Mouse (Mus musculus) C2C12 (cell line): Measurements from ENCODE around the gene Dand5. TPM values are rescaled to one million over a fixed set of nuclear protein-coding genes. Genes with fewer than 3 reads are reported as not detected.

Experiments
- H3K27me3 ChIP-seq: one replicate; pipeline ENCODE4 v1.6.1; 2011; ENCODE audit not compliant: control insufficient read depth, insufficient read depth, insufficient read length
- H3K36me3 ChIP-seq: one replicate; pipeline ENCODE4 v1.6.1; 2011; ENCODE audit not compliant: control insufficient read depth, insufficient read depth
- H3K4me3 ChIP-seq: one replicate; pipeline ENCODE4 v1.5.1; 2011; ENCODE audit warnings: mild to moderate bottlenecking, control low read depth; ENCODE audit not compliant: poor library complexity, insufficient read depth, severe bottlenecking
- H3K79me2 ChIP-seq: one replicate; pipeline ENCODE4 v1.6.1; 2011; ENCODE audit not compliant: control insufficient read depth, insufficient read depth
- H3K79me3 ChIP-seq: one replicate; pipeline ENCODE4 v1.6.1; 2011; ENCODE audit warnings: low read depth, control low read depth
- H3ac ChIP-seq: one replicate; pipeline ENCODE3; 2011; ENCODE audit warnings: low read depth; ENCODE audit not compliant: control insufficient read depth, insufficient read length
- CEBPB ChIP-seq: IDR thresholded peaks from one replicate; pipeline ENCODE4 v1.6.1; 2011; ENCODE audit warnings: low read depth, mild to moderate bottlenecking, control low read depth, moderate library complexity
- CTCF ChIP-seq: IDR thresholded peaks from one replicate; pipeline ENCODE4 v1.5.1; 2011; ENCODE audit not compliant: control insufficient read depth, insufficient read depth, insufficient read length
- FOSL1 ChIP-seq: IDR thresholded peaks from one replicate; pipeline ENCODE4 v1.8.0; 2011; ENCODE audit warnings: mild to moderate bottlenecking, low read length; ENCODE audit not compliant: poor library complexity, insufficient read depth, severe bottlenecking
- MAX ChIP-seq: IDR thresholded peaks from one replicate; pipeline ENCODE4 v1.6.1; 2011; ENCODE audit warnings: mild to moderate bottlenecking, control low read depth
- MYOD1 ChIP-seq: IDR thresholded peaks from one replicate; pipeline ENCODE4 v1.6.1; 2011; ENCODE audit warnings: low read depth; ENCODE audit not compliant: control insufficient read depth, insufficient read length
- MYOG ChIP-seq: IDR thresholded peaks from one replicate; pipeline ENCODE4 v1.6.1; 2011; ENCODE audit not compliant: control insufficient read depth, insufficient read length; ENCODE audit errors: extremely low read depth
- USF1 ChIP-seq: IDR thresholded peaks from one replicate; pipeline ENCODE4 v1.6.1; 2011; ENCODE audit warnings: low read depth, mild to moderate bottlenecking, control low read depth, moderate library complexity
- microRNA-seq: library from miRNA; unstranded; fragments of <30 nt; microRNA quantifications from one replicate; pipeline ENCODE4, GENCODE M21; 2019; ENCODE audit warnings: borderline microRNAs expressed
- polyA plus RNA-seq: library from polyadenylated mRNA; unstranded; fragments of >200 nt; fragmentation: generic; extraction: Trizol; gene quantifications from one replicate; pipeline ENCODE4 v1.2.1, GENCODE M21; 2012; ENCODE audit warnings: missing spikeins

Gene Dand5
- polyA plus RNA-seq, 1 experiment: 2.4 TPM

GRCm38 (mm10) chr8:84766422-84766821 lies 56.2 kb downstream of the Dand5 start:
- Histone ChIP-seq H3K79me3 (peaks cover 23% of the 10 kb centered on the region), H3K79me2 (peaks cover 90% of the 10 kb centered on the region), H3ac (no peak overlapping the region), H3K4me3 (no peak overlapping the region), H3K36me3 (peaks cover 46% of the 10 kb centered on the region), H3K27me3 (no peaks in the 10 kb centered on the region)
- TF ChIP-seq FOSL1: no peak
- no peak for TF ChIP-seq USF1
- no peak for TF ChIP-seq CTCF
- no peak for TF ChIP-seq CEBPB
- no peak for TF ChIP-seq MYOD1
- TF ChIP-seq MYOG: no peak
- no peak for TF ChIP-seq MAX

- Histone ChIP-seq H3ac (no peak overlapping the region), H3K79me2 (peaks cover 89% of the 10 kb centered on the region), H3K4me3 (no peak overlapping the region), H3K79me3 (peaks cover 21% of the 10 kb centered on the region), H3K36me3 (peaks cover 39% of the 10 kb centered on the region), H3K27me3 (no peaks in the 10 kb centered on the region)
- TF ChIP-seq CTCF (no peak), MAX (no peak), FOSL1 (no peak), MYOD1 (no peak), USF1 (no peak), MYOG (no peak), CEBPB (no peak)
These were observed 57.0 kb downstream of the Dand5 start for GRCm38 (mm10) chr8:84765629-84766028.

Small RNA genes lying within 50 kb of the gene (microRNA-seq; reads per million reads assigned to microRNA genes)
- 1.6 reads per million, percentile 35 among the genes with 10 or more reads in this experiment for gene Mir7069

Other genes with a start within 250 kb of the Dand5 start
- 61.4 TPM for gene Ier2, start 160.0 kb downstream of the Dand5 start, polyA plus RNA-seq
- 117 TPM for gene Trmt1, start 136.5 kb downstream of the Dand5 start, polyA plus RNA-seq
- 81.5 TPM for gene Nacc1, start 135.0 kb downstream of the Dand5 start, polyA plus RNA-seq
- 0.04 TPM for gene Lyl1, start 121.4 kb downstream of the Dand5 start, polyA plus RNA-seq
- 2.9 TPM for gene G430095P16Rik, start 99.8 kb downstream of the Dand5 start, polyA plus RNA-seq
- gene Nfix, start 22.5 kb downstream of the Dand5 start, polyA plus RNA-seq: 50.7 TPM
- 32.5 TPM for gene Gadd45gip1, start 8.7 kb upstream of the Dand5 start, polyA plus RNA-seq
- 68.3 TPM for gene Rad23a, start 17.8 kb upstream of the Dand5 start, polyA plus RNA-seq
- 687 TPM for gene Calr, start 24.1 kb upstream of the Dand5 start, polyA plus RNA-seq
- gene Farsa, start 34.2 kb upstream of the Dand5 start, polyA plus RNA-seq: 104 TPM
- 8.5 TPM for gene Syce2, start 49.3 kb upstream of the Dand5 start, polyA plus RNA-seq
- gene Gcdh, start 71.1 kb upstream of the Dand5 start, polyA plus RNA-seq: 11.4 TPM
- gene Klf1, start 79.1 kb upstream of the Dand5 start, polyA plus RNA-seq: 0.09 TPM
- gene Dnase2a, start 85.7 kb upstream of the Dand5 start, polyA plus RNA-seq: 9.0 TPM
- not detected for gene Mast1, start 114.5 kb upstream of the Dand5 start, polyA plus RNA-seq
- 0.05 TPM for gene Rtbdn, start 124.2 kb upstream of the Dand5 start, polyA plus RNA-seq
- not detected for gene Gm49661, start 146.6 kb upstream of the Dand5 start, polyA plus RNA-seq
- gene Prdx2, start 146.8 kb upstream of the Dand5 start, polyA plus RNA-seq: 609 TPM
- 145 TPM for gene Rnaseh2a, start 146.9 kb upstream of the Dand5 start, polyA plus RNA-seq
- gene Junb, start 155.9 kb upstream of the Dand5 start, polyA plus RNA-seq: 158 TPM
- gene Hook2, start 167.8 kb upstream of the Dand5 start, polyA plus RNA-seq: 7.0 TPM
- 0.04 TPM for gene Best2, start 191.7 kb upstream of the Dand5 start, polyA plus RNA-seq
- gene Asna1, start 202.5 kb upstream of the Dand5 start, polyA plus RNA-seq: 253 TPM
- gene Trir, start 204.0 kb upstream of the Dand5 start, polyA plus RNA-seq: 321 TPM
- gene Tnpo2, start 214.1 kb upstream of the Dand5 start, polyA plus RNA-seq: 52.0 TPM
- gene Fbxw9, start 237.2 kb upstream of the Dand5 start, polyA plus RNA-seq: 20.0 TPM
- not detected for gene Gm5741, start 245.2 kb upstream of the Dand5 start, polyA plus RNA-seq
- gene Dhps, start 248.9 kb upstream of the Dand5 start, polyA plus RNA-seq: 123 TPM